Mouse (Mus musculus): ENCODE measurements around the gene Apol10b. TPM values are rescaled to one million over a fixed set of nuclear protein-coding genes. Genes with fewer than 3 reads are reported as not detected.
"Not testable (repeated sequence)": the region's sequence is repeated elsewhere in the genome, so short reads cannot be mapped to it uniquely, and the experiment has no call there.

The Apol10b gene
- 1.1 and 1.4 TPM in 2 replicates for polyA plus RNA-seq (2012; rRNA removed)

GRCm38 (mm10) chr15:77595961-77596360 lies at the start of gene Apol10b:
Gene Apol10b (minus strand): TSS chr15:77596125.
- DNase-seq (ENCODE audit: low read depth): no peak

GRCm38 (mm10) chr15:77643176-77643575 lies 47.3 kb upstream of the Apol10b start, which contains the start of gene Apol11b:
Gene Apol11b (minus strand): TSS chr15:77643286.
- DNase-seq (ENCODE audit: low read depth): not testable (repeated sequence)

GRCm38 (mm10) chr15:77629822-77630221 lies 33.9 kb upstream of the Apol10b start:
- DNase-seq (ENCODE audit: low read depth): not testable (repeated sequence)

GRCm38 (mm10) chr15:77628647-77629046 lies 32.7 kb upstream of the Apol10b start:
- not testable (repeated sequence) for DNase-seq (ENCODE audit: low read depth)

- DNase-seq (ENCODE audit: low read depth): not testable (repeated sequence)
Observed at GRCm38 (mm10) chr15:77626471-77626870, 30.5 kb upstream of the Apol10b start.

GRCm38 (mm10) chr15:77624710-77625109 lies 28.8 kb upstream of the Apol10b start:
- no peak for DNase-seq (ENCODE audit: low read depth)

- no peak for DNase-seq (ENCODE audit: low read depth)
Observed at GRCm38 (mm10) chr15:77606069-77606468, 10.1 kb upstream of the Apol10b start.

GRCm38 (mm10) chr15:77598958-77599357 lies 3.0 kb upstream of the Apol10b start, which contains the start of gene Gm36245:
Gene Gm36245 (plus strand): TSS chr15:77599258.
- no peak for DNase-seq (ENCODE audit: low read depth)

- DNase-seq (ENCODE audit: low read depth): no peak
Observed at GRCm38 (mm10) chr15:77598429-77598828, 2.5 kb upstream of the Apol10b start.

GRCm38 (mm10) chr15:77593557-77593956 lies 2.4 kb downstream of the Apol10b start:
- no peak for DNase-seq (ENCODE audit: low read depth)

GRCm38 (mm10) chr15:77590881-77591280 lies 5.0 kb downstream of the Apol10b start:
- DNase-seq (ENCODE audit: low read depth): no peak

- no peak for DNase-seq (ENCODE audit: low read depth)
Observed at GRCm38 (mm10) chr15:77588981-77589380, 6.9 kb downstream of the Apol10b start.

GRCm38 (mm10) chr15:77587026-77587425 lies 8.9 kb downstream of the Apol10b start:
- DNase-seq (ENCODE audit: low read depth): no peak

- DNase-seq (ENCODE audit: low read depth): no peak
Observed at GRCm38 (mm10) chr15:77581681-77582080, 14.2 kb downstream of the Apol10b start.

- DNase-seq (ENCODE audit: low read depth): no peak
Observed at GRCm38 (mm10) chr15:77579311-77579710, 16.6 kb downstream of the Apol10b start.

GRCm38 (mm10) chr15:77578801-77579200 lies 17.1 kb downstream of the Apol10b start:
- DNase-seq (ENCODE audit: low read depth): no peak

GRCm38 (mm10) chr15:77563219-77563618 lies 32.7 kb downstream of the Apol10b start:
- no peak for DNase-seq (ENCODE audit: low read depth)

GRCm38 (mm10) chr15:77561792-77562191 lies 34.1 kb downstream of the Apol10b start, which contains the start of gene 1700025B11Rik:
Gene 1700025B11Rik (minus strand): TSS chr15:77561892.
- no peak for DNase-seq (ENCODE audit: low read depth)

- not testable (repeated sequence) for DNase-seq (ENCODE audit: low read depth)
Observed at GRCm38 (mm10) chr15:77539221-77539620, 56.7 kb downstream of the Apol10b start.

Other genes with a start within 250 kb of the Apol10b start
- 0.32 and 0.38 TPM in 2 replicates for gene Apol7a, start 197.0 kb downstream of the Apol10b start, polyA plus RNA-seq (2012; rRNA removed)
- 1.0 and 1.4 TPM in 2 replicates for gene Apol9a, start 185.0 kb downstream of the Apol10b start, polyA plus RNA-seq (2012; rRNA removed)
- gene Apol7b, start 148.6 kb downstream of the Apol10b start, polyA plus RNA-seq (2012; rRNA removed): 0.04 TPM in 1 of 2 replicates, not detected in the other
- not detected in 2 replicates for gene Apol10a, start 119.1 kb downstream of the Apol10b start, polyA plus RNA-seq (2012; rRNA removed)
- gene Apol11a, start 87.9 kb downstream of the Apol10b start, polyA plus RNA-seq (2012; rRNA removed): not detected in 2 replicates
- 0.18 and 0.23 TPM in 2 replicates for gene Apol7c, start 62.8 kb downstream of the Apol10b start, polyA plus RNA-seq (2012; rRNA removed)
- gene 1700025B11Rik, start 34.2 kb downstream of the Apol10b start, polyA plus RNA-seq (2012; rRNA removed): 0.26 TPM in 1 of 2 replicates, not detected in the other
- gene Gm36245, start 3.1 kb upstream of the Apol10b start, polyA plus RNA-seq (2012; rRNA removed): 0.32 TPM in 1 of 2 replicates, not detected in the other
- 0.37 TPM in 1 of 2 replicates, not detected in the other for gene Apol11b, start 47.2 kb upstream of the Apol10b start, polyA plus RNA-seq (2012; rRNA removed)
- gene Apol7e, start 102.7 kb upstream of the Apol10b start, polyA plus RNA-seq (2012; rRNA removed): 0.09 and 0.34 TPM in 2 replicates
- gene Apol9b, start 132.9 kb upstream of the Apol10b start, polyA plus RNA-seq (2012; rRNA removed): 3.7 and 4.1 TPM in 2 replicates
- gene Apol8, start 160.9 kb upstream of the Apol10b start, polyA plus RNA-seq (2012; rRNA removed): 0.07 TPM in 1 of 2 replicates, not detected in the other
- 68.6 and 83.3 TPM in 2 replicates for gene Myh9, start 246.1 kb upstream of the Apol10b start, polyA plus RNA-seq (2012; rRNA removed)

Data from gonadal fat pad, adult 2 months (tissue).